Mouse (Mus musculus): ENCODE results near the gene Tenm2. TPM values are rescaled to one million over a fixed set of nuclear protein-coding genes. Genes with fewer than 3 reads are reported as not detected.
A peak's percentile ranks its signal among the peaks of the same experiment; 100 is the strongest.

The Tenm2 gene
- total and polyA plus RNA-seq, 3 experiments = not detected

DNA sequence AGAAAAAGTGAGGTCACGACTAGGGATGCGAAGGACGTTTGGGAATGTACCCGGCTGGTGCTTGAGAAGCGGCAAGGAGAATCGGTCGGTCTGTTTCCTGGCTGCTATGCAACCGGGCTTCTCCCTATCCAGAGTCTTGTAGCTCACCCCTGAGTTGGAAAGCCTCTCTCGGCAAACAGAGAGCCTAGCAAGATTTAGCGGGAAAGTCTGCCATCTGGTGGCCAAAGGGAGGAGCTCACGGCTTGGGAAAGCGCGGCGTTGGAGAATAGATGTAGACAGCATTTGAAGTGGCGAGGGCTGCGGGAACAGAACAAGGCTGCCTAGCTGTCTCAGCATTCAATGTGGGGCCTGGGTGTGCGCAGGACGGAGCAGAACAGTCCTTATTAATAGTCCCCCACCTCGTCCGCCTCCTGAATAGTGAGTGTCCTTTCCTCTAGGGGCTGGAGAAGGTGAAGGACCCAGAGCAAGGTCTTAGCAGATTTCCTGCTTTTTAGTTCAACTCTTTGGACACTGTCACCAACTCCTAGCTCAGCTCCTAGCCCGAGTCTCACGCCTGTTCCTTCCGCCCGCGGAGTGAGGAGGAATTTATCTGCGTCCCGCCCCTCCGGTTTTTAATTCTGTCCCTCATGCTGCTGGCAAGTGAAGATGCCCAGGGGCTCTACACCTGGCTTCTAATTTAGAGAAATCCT is 1234.3 kb downstream of the Tenm2 start:
- H3K36me3 ChIP-seq (ENCODE audit: control insufficient read depth in 1 of 2, insufficient read depth in 2 of 2, low read length in 2 of 2) = no peaks in the 10 kb centered on the region
- H3K4me1 ChIP-seq (ENCODE audit: control insufficient read depth in 1 of 2, insufficient read depth in 2 of 2, low read length in 2 of 2) = no peaks in the 10 kb centered on the region
- peak; percentile 9 for DNase-seq (ENCODE audit: low read depth, low spot score)
- TF ChIP-seq SMC3 (IDR thresholded peaks at IDR 0.05; ENCODE audit: low read depth, low read length) (peak; percentile 29), CHD1 (IDR thresholded peaks at IDR 0.05; ENCODE audit: low read depth, low read length) (no peak), RAD21 (IDR thresholded peaks at IDR 0.05; ENCODE audit: low read depth, low read length) (peak; percentile 13), ZMIZ1 (IDR thresholded peaks at IDR 0.05; ENCODE audit: low read depth, low read length) (no peak), ELF1 (IDR thresholded peaks at IDR 0.05; ENCODE audit: low read depth, low read length) (no peak), GABPA (IDR thresholded peaks at IDR 0.05; ENCODE audit: low read depth, low read length) (no peak), ZC3H11A (IDR thresholded peaks at IDR 0.05; ENCODE audit: low read depth, low read length) (no peak), POLR2AphosphoS2 (IDR thresholded peaks at IDR 0.05; ENCODE audit: low read length) (no peak), CTCF (IDR thresholded peaks at IDR 0.05 in 2 of 3, conservative IDR thresholded peaks at IDR 0.05 in 1 of 3; ENCODE audit: control insufficient read depth in 1 of 3, insufficient read depth in 1 of 3, low read depth in 2 of 3, low read length in 3 of 3, poor library complexity in 1 of 3, severe bottlenecking in 1 of 3) (peak in 2 of 3 experiments; percentile 26 to 54; a peak in 4 of 6 replicates), TCF12 (IDR thresholded peaks at IDR 0.05; ENCODE audit: low read depth, low read length) (no peak)
- no peaks in the 10 kb centered on the region for H3K9me3 ChIP-seq (replicated peaks; ENCODE audit: insufficient read depth, low read length)
- no peaks in the 10 kb centered on the region for H3K27me3 ChIP-seq (ENCODE audit: control insufficient read depth in 1 of 2, insufficient read depth in 2 of 2, low read length in 2 of 2)
- H3K27ac ChIP-seq (ENCODE audit: control insufficient read depth, low read depth, low read length) = no peak overlapping the region
- H3K79me2 ChIP-seq (ENCODE audit: control insufficient read depth, insufficient read depth, low read length, poor library complexity) = no peaks in the 10 kb centered on the region
- H3K9ac ChIP-seq (ENCODE audit: control insufficient read depth, low read depth, low read length, poor library complexity, severe bottlenecking) = no peak overlapping the region
- H3K4me3 ChIP-seq (ENCODE audit: control insufficient read depth in 1 of 2, insufficient read depth in 1 of 2, low read depth in 2 of 2, low read length in 2 of 2) = no peak overlapping the region

DNA sequence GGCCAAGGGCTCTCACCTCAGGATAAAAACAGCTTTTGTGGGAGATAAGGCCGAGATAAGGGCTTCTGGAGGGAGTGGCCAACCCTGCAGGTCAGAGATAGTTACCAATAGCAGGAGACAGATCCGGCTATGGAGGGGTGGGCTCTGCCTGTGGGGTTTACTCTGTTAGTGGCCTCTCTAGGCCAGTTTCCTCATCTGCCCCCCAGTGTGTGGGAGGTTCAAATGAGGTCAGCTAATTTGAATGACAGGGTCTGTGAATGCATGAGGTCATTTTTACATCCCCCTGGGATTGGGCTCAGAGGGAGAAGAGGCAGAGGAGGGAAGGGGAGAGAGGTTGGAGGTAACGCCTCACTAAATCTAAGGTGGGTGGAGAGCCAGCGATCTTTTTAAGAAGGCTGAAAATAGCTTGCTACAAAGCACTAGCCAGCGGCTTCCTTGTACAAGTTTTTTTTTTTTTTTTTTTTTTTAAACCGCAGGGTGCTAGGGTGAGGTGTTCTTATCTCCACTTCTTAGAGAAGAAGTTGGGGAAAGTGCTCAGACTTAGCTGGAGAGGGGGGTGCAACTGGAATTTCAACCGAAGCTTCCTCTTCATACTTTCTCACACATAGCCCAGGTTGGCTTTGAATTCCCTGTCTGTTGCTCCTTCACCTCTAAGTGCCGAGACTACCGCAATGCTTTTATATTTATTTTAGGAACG is 1235.0 kb downstream of the Tenm2 start:
- no peaks in the 10 kb centered on the region for H3K36me3 ChIP-seq (ENCODE audit: control insufficient read depth in 1 of 2, insufficient read depth in 2 of 2, low read length in 2 of 2)
- H3K9me3 ChIP-seq (replicated peaks; ENCODE audit: insufficient read depth, low read length) = no peaks in the 10 kb centered on the region
- H3K79me2 ChIP-seq (ENCODE audit: control insufficient read depth, insufficient read depth, low read length, poor library complexity) = no peaks in the 10 kb centered on the region
- no peak for DNase-seq (ENCODE audit: low read depth, low spot score)
- H3K4me1 ChIP-seq (ENCODE audit: control insufficient read depth in 1 of 2, insufficient read depth in 2 of 2, low read length in 2 of 2) = no peaks in the 10 kb centered on the region
- no peak overlapping the region for H3K4me3 ChIP-seq (ENCODE audit: control insufficient read depth in 1 of 2, insufficient read depth in 1 of 2, low read depth in 2 of 2, low read length in 2 of 2)
- H3K27me3 ChIP-seq (ENCODE audit: control insufficient read depth in 1 of 2, insufficient read depth in 2 of 2, low read length in 2 of 2) = no peaks in the 10 kb centered on the region
- TF ChIP-seq TCF12 (IDR thresholded peaks at IDR 0.05; ENCODE audit: low read depth, low read length) (no peak), GABPA (IDR thresholded peaks at IDR 0.05; ENCODE audit: low read depth, low read length) (no peak), NELFE (IDR thresholded peaks at IDR 0.05; ENCODE audit: low read depth, low read length) (no peak), ZNF384 (IDR thresholded peaks at IDR 0.05; ENCODE audit: low read depth, low read length) (no peak), E2F4 (IDR thresholded peaks at IDR 0.05; ENCODE audit: borderline replicate concordance, low read depth, low read length) (no peak), UBTF (IDR thresholded peaks at IDR 0.05; ENCODE audit: borderline replicate concordance, insufficient read depth, low read depth, low read length) (no peak), MYC (IDR thresholded peaks at IDR 0.05; ENCODE audit: low read depth, low read length) (no peak), MYB (IDR thresholded peaks at IDR 0.05; ENCODE audit: low read depth, low read length) (no peak), MXI1 (IDR thresholded peaks at IDR 0.05; ENCODE audit: low read depth, low read length) (no peak), ZKSCAN1 (IDR thresholded peaks at IDR 0.05; ENCODE audit: low read depth, low read length) (no peak), ELF1 (IDR thresholded peaks at IDR 0.05; ENCODE audit: low read depth, low read length) (no peak), RAD21 (IDR thresholded peaks at IDR 0.05; ENCODE audit: low read depth, low read length) (no peak), GATA1 (IDR thresholded peaks at IDR 0.05; ENCODE audit: low read depth, low read length) (no peak), MAZ (IDR thresholded peaks at IDR 0.05; ENCODE audit: low read depth, low read length) (no peak), CTCF (IDR thresholded peaks at IDR 0.05 in 2 of 3, conservative IDR thresholded peaks at IDR 0.05 in 1 of 3; ENCODE audit: control insufficient read depth in 1 of 3, insufficient read depth in 1 of 3, low read depth in 2 of 3, low read length in 3 of 3, poor library complexity in 1 of 3, severe bottlenecking in 1 of 3) (no peak), ZMIZ1 (IDR thresholded peaks at IDR 0.05; ENCODE audit: low read depth, low read length) (no peak), JUND (IDR thresholded peaks at IDR 0.05; ENCODE audit: low read depth, low read length) (no peak), NRF1 (IDR thresholded peaks at IDR 0.05; ENCODE audit: insufficient read depth, low read depth, low read length, poor library complexity, severe bottlenecking) (no peak), KAT2A (conservative IDR thresholded peaks at IDR 0.05; ENCODE audit: low read depth, low read length) (no peak), CHD1 (IDR thresholded peaks at IDR 0.05; ENCODE audit: low read depth, low read length) (no peak)
- no peak overlapping the region for H3K9ac ChIP-seq (ENCODE audit: control insufficient read depth, low read depth, low read length, poor library complexity, severe bottlenecking)
- no peak overlapping the region for H3K27ac ChIP-seq (ENCODE audit: control insufficient read depth, low read depth, low read length)

All from MEL (cell line).